Mouse (Mus musculus) embryo, embryonic 11 days (tissue): ENCODE measurements around the gene Gm43064.
"Not testable (repeated sequence)": the region's sequence is repeated elsewhere in the genome, so short reads cannot be mapped to it uniquely, and the experiment has no call there.

ENCODE experiments used
- DNase-seq: peaks from one replicate; pipeline ENCODE4 v3.0.0-alpha.2; 2015

Gene Gm43064

GRCm38 (mm10) chr3:103801631-103802531, 7.5 kb upstream of the Gm43064 start:
- no peak for DNase-seq

DNA sequence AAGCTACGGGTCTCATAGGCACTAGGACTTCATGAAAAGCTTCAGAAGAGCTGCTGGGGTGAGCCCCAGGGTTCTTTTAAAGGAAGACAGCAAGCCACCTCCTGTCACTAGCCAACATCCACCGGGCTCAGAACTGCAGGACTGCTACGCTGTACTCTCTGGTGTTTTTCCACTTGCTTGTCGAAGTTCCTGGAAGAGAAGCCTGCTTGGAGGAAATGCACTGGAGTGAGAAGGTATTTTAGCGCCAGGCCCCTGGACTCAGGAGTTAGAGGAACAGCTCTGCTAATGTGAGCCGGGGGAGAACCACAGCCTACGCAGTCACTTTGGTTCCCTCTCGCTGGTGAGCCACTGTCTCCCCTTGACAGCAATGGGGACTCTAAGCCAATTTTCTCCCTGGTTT, 6.5 kb upstream of the Gm43064 start:
- DNase-seq = no peak

- no peak for DNase-seq
Observed at GRCm38 (mm10) chr3:103805671-103806070, 3.7 kb upstream of the Gm43064 start.

- no peak for DNase-seq
Observed at GRCm38 (mm10) chr3:103809799-103810150, 402 bp downstream of the Gm43064 start.

GRCm38 (mm10) chr3:103810967-103811366, 1.6 kb downstream of the Gm43064 start:
- no peak for DNase-seq

GRCm38 (mm10) chr3:103827548-103827947, 18.2 kb downstream of the Gm43064 start:
- no peak for DNase-seq

DNA sequence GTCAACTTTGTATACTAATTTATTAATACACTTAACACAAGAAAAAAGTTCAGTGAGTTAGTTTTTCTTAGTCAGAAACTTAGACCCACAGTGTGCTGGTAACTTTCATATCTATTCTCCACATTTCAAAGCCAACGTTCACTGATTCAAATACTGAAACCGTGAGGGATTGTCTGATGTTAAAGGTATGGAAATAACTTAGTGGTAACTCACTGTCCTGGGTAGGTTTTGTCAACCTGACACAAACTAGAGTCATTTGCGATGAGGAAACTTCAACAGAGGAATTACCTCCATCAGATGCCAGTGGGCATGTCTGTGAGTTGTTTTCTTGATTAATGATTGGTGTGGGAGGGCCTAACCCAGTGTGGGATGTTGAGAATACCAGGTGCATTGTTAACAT, 19.7 kb downstream of the Gm43064 start:
- no peak for DNase-seq

- not testable (repeated sequence) for DNase-seq
Observed at GRCm38 (mm10) chr3:103830681-103831080, 21.3 kb downstream of the Gm43064 start.

DNA sequence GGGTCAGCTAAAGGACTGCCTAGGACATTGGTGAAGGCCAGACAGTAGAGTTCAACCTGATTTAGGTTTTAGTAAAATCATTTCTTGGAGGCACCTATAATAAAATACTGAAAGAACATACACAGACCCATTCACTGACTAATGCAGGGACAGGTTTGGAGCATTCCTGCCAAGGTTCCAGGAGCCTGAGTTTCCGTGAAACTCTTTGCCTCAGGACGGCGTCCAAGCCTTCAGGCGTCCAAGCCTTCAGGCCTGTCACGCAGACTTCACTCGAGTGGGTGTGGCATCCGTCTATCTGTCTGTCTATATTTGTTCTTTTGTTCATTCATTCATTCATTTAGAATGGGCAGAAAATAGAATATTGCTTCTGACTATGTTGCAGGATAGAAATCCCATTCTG, 21.8 kb downstream of the Gm43064 start:
- DNase-seq = no peak

GRCm38 (mm10) chr3:103832426-103832825, 23.1 kb downstream of the Gm43064 start, which contains the start of gene Bcl2l15:
Gene Bcl2l15, plus strand, starts transcription at chr3:103832601.
- no peak for DNase-seq

GRCm38 (mm10) chr3:103834001-103834400, 24.6 kb downstream of the Gm43064 start:
- DNase-seq = no peak

- no peak for DNase-seq
Observed at GRCm38 (mm10) chr3:103835272-103835950, 26.0 kb downstream of the Gm43064 start.

- DNase-seq = no peak
Observed at GRCm38 (mm10) chr3:103835951-103836310, 26.6 kb downstream of the Gm43064 start.

- DNase-seq = no peak
Observed at GRCm38 (mm10) chr3:103836453-103836852, 27.1 kb downstream of the Gm43064 start.

- DNase-seq = no peak
Observed at GRCm38 (mm10) chr3:103839711-103840110, 30.3 kb downstream of the Gm43064 start.

DNA sequence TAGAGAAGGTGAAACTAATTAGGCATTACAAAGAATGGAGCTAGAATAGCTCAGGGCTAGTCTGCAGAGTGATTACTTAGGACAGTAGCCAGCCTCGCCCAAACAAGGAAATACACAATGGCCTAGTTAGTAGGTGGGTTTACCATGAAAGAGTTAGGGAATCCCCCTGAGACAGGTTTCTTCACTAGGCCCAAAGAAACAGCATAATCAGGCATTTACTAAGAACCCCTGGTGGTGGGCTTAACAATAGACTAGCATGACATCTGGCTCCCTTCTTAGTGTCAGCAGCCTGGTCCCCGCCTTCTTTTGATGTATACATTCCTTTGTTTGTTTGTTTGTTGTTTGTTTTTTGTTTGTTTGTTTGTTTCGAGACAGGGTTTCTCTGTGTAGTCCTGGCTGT, 30.8 kb downstream of the Gm43064 start:
- not testable (repeated sequence) for DNase-seq

- DNase-seq = not testable (repeated sequence)
Observed at GRCm38 (mm10) chr3:103840946-103841345, 31.6 kb downstream of the Gm43064 start.

GRCm38 (mm10) chr3:103850644-103851363, 41.4 kb downstream of the Gm43064 start:
- no peak for DNase-seq

DNA sequence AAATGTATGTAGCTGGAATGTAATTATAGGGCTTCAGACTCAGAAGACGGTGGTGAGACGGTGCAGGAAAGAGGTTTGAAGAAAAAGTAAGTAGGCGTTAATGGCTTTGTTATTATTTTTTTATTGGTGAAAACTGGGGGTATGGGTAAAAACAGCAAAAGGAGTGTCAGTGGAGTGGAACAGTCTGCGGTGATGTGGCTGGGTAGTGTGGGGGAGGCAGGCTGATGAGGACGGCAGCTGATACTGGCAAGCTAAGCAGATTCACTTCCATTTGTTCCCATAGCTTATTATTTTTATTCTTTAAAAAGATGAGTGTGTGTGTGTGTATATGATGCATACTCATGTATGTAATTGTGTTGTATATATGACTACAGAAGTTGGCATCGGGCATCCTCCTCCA, 42.1 kb downstream of the Gm43064 start:
- no peak for DNase-seq

- DNase-seq = no peak
Observed at GRCm38 (mm10) chr3:103851882-103852281, 42.5 kb downstream of the Gm43064 start.

DNA sequence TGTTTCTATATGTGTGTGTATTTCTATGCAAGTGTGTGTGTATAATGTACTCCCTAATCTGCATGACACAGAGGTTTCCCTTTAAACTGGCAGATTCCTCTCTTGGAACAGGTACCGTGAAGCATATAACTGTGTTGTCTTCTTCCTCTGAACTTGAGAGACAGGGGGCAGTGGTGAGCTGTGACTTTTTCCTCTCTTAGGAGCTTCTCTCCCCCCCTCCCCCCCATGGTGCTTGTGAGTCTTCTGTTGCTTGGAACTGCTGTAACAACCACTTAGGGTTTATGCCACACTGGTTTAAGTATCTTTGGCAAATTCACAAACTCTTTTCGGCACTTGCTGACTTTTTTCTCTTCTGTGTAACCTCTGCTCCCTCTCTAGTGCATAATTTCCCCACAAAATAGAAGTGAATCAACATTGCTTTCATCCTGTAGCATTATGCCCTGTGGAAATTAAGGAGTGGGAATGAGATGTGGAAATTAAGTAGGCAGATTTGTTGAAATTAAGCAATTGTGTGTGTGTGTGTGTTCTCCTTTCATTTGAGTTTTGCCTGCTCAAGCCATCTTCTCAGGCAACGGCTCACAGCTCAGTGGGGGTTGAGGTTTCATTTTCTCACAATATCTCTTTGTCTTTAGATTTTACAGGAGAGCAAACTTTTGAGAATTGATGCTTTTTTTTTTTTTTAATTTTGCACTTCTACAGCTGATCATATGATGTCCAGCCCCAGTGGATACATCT, 43.4 kb downstream of the Gm43064 start:
- peak; percentile 43 for DNase-seq

DNA sequence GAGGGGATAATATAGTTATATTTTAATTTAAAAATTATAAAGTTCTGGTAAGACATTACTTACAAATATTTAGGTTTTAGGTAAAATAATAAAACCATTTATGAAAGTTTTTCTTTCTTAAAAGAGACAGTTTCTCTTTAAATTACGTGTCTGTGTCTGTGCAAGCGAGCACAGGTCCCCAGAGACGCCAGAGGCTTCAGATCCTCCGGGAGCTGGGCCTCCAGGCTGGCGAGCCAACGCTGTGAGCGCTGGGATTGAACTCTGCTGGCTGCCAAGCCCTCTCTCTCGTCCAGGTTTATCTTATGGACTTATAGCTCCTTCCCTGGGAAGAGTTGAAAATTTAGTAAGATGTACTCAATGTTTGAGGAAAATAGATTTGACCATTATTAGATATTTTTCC, 44.4 kb downstream of the Gm43064 start:
- DNase-seq = no peak
